Mouse (Mus musculus) C2C12 (cell line): ENCODE results near the gene Gm35549. TPM values are rescaled to one million over a fixed set of nuclear protein-coding genes. Genes with fewer than 3 reads are reported as not detected.

ENCODE experiments used
- H3K27me3 ChIP-seq: one replicate; pipeline ENCODE4 v1.6.1; 2011; ENCODE audit not compliant: control insufficient read depth, insufficient read depth, insufficient read length
- H3K36me3 ChIP-seq: one replicate; pipeline ENCODE4 v1.6.1; 2011; ENCODE audit not compliant: control insufficient read depth, insufficient read depth
- H3K4me3 ChIP-seq: one replicate; pipeline ENCODE4 v1.5.1; 2011; ENCODE audit warnings: mild to moderate bottlenecking, control low read depth; ENCODE audit not compliant: poor library complexity, insufficient read depth, severe bottlenecking
- H3K79me2 ChIP-seq: one replicate; pipeline ENCODE4 v1.6.1; 2011; ENCODE audit not compliant: control insufficient read depth, insufficient read depth
- H3K79me3 ChIP-seq: one replicate; pipeline ENCODE4 v1.6.1; 2011; ENCODE audit warnings: low read depth, control low read depth
- H3ac ChIP-seq: one replicate; pipeline ENCODE3; 2011; ENCODE audit warnings: low read depth; ENCODE audit not compliant: control insufficient read depth, insufficient read length
- CEBPB ChIP-seq: IDR thresholded peaks from one replicate; pipeline ENCODE4 v1.6.1; 2011; ENCODE audit warnings: low read depth, mild to moderate bottlenecking, control low read depth, moderate library complexity
- CTCF ChIP-seq: IDR thresholded peaks from one replicate; pipeline ENCODE4 v1.5.1; 2011; ENCODE audit not compliant: control insufficient read depth, insufficient read depth, insufficient read length
- FOSL1 ChIP-seq: IDR thresholded peaks from one replicate; pipeline ENCODE4 v1.8.0; 2011; ENCODE audit warnings: mild to moderate bottlenecking, low read length; ENCODE audit not compliant: poor library complexity, insufficient read depth, severe bottlenecking
- MAX ChIP-seq: IDR thresholded peaks from one replicate; pipeline ENCODE4 v1.6.1; 2011; ENCODE audit warnings: mild to moderate bottlenecking, control low read depth
- MYOD1 ChIP-seq: IDR thresholded peaks from one replicate; pipeline ENCODE4 v1.6.1; 2011; ENCODE audit warnings: low read depth; ENCODE audit not compliant: control insufficient read depth, insufficient read length
- MYOG ChIP-seq: IDR thresholded peaks from one replicate; pipeline ENCODE4 v1.6.1; 2011; ENCODE audit not compliant: control insufficient read depth, insufficient read length; ENCODE audit errors: extremely low read depth
- USF1 ChIP-seq: IDR thresholded peaks from one replicate; pipeline ENCODE4 v1.6.1; 2011; ENCODE audit warnings: low read depth, mild to moderate bottlenecking, control low read depth, moderate library complexity
- polyA plus RNA-seq: library from polyadenylated mRNA; unstranded; fragments of >200 nt; fragmentation: generic; extraction: Trizol; gene quantifications from one replicate; pipeline ENCODE4 v1.2.1, GENCODE M21; 2012; ENCODE audit warnings: missing spikeins

Gene Gm35549
- polyA plus RNA-seq, 1 experiment, result 0.16 TPM

- no peaks in the 10 kb centered on the region for H3K27me3 ChIP-seq
- no peaks in the 10 kb centered on the region for H3K36me3 ChIP-seq
- no peaks in the 10 kb centered on the region for H3K79me3 ChIP-seq
- TF ChIP-seq FOSL1 (no peak), CTCF (no peak), MAX (no peak)
- no peak overlapping the region for H3K4me3 ChIP-seq
- no peak overlapping the region for H3ac ChIP-seq
- no peaks in the 10 kb centered on the region for H3K79me2 ChIP-seq
These were observed 6.6 kb downstream of the Gm35549 start for GRCm38 (mm10) chr9:122837216-122837615.

GRCm38 (mm10) chr9:122836790-122837189 is 7.0 kb downstream of the Gm35549 start:
- no peaks in the 10 kb centered on the region for H3K79me3 ChIP-seq
- H3K27me3 ChIP-seq, result no peaks in the 10 kb centered on the region
- no peak overlapping the region for H3ac ChIP-seq
- H3K4me3 ChIP-seq, result no peak overlapping the region
- H3K36me3 ChIP-seq, result no peaks in the 10 kb centered on the region
- TF ChIP-seq MYOD1 (no peak), CTCF (no peak)
- H3K79me2 ChIP-seq, result no peaks in the 10 kb centered on the region

GRCm38 (mm10) chr9:122836126-122836525 is 7.7 kb downstream of the Gm35549 start:
- Histone ChIP-seq H3K79me2 (no peaks in the 10 kb centered on the region), H3K4me3 (no peak overlapping the region), H3K36me3 (no peaks in the 10 kb centered on the region), H3ac (no peak overlapping the region), H3K79me3 (no peaks in the 10 kb centered on the region), H3K27me3 (no peaks in the 10 kb centered on the region)
- TF ChIP-seq CTCF (no peak), MYOG (no peak), USF1 (no peak), FOSL1 (no peak), MAX (no peak), CEBPB (no peak), MYOD1 (no peak)

- TF ChIP-seq CTCF, result no peak
- no peak for TF ChIP-seq MYOD1
- no peak for TF ChIP-seq CEBPB
- no peak for TF ChIP-seq USF1
- TF ChIP-seq FOSL1, result no peak
- TF ChIP-seq MAX, result no peak
- TF ChIP-seq MYOG, result no peak
- Histone ChIP-seq H3ac (no peak overlapping the region), H3K27me3 (no peaks in the 10 kb centered on the region), H3K36me3 (no peaks in the 10 kb centered on the region), H3K4me3 (no peak overlapping the region), H3K79me3 (no peaks in the 10 kb centered on the region), H3K79me2 (no peaks in the 10 kb centered on the region)
These were observed 13.9 kb downstream of the Gm35549 start for GRCm38 (mm10) chr9:122829826-122830380.

GRCm38 (mm10) chr9:122826743-122827142 is 17.1 kb downstream of the Gm35549 start:
- no peaks in the 10 kb centered on the region for H3K36me3 ChIP-seq
- no peaks in the 10 kb centered on the region for H3K79me3 ChIP-seq
- H3K79me2 ChIP-seq, result no peaks in the 10 kb centered on the region
- H3ac ChIP-seq, result no peak overlapping the region
- TF ChIP-seq FOSL1 (no peak), MAX (no peak), CEBPB (no peak), USF1 (no peak), MYOD1 (no peak), MYOG (no peak), CTCF (no peak)
- no peak overlapping the region for H3K4me3 ChIP-seq
- no peaks in the 10 kb centered on the region for H3K27me3 ChIP-seq

GRCm38 (mm10) chr9:122823374-122824017 is 20.3 kb downstream of the Gm35549 start:
- TF ChIP-seq MAX (no peak), MYOD1 (no peak), MYOG (no peak), USF1 (no peak), CEBPB (no peak), FOSL1 (no peak), CTCF (no peak)
- Histone ChIP-seq H3K27me3 (no peaks in the 10 kb centered on the region), H3K79me3 (no peaks in the 10 kb centered on the region), H3ac (no peak overlapping the region), H3K4me3 (no peak overlapping the region), H3K79me2 (no peaks in the 10 kb centered on the region), H3K36me3 (no peaks in the 10 kb centered on the region)
